Mouse (Mus musculus): ENCODE measurements around the gene Zfp467. TPM values are rescaled to one million over a fixed set of nuclear protein-coding genes. Genes with fewer than 3 reads are reported as not detected.

The Zfp467 gene
- total RNA-seq (2014; rRNA removed) (28.0 and 43.0 TPM in 2 replicates), polyA plus RNA-seq (2015; fragmentation: Nextera tagmentation; extraction: Ambion mirVana) (41.7 and 44.6 TPM in 2 replicates)

GRCm38 (mm10) chr6:48445181-48446101 lies at the start of gene Zfp467:
TSS of gene Zfp467 (minus strand) at chr6:48445825.
- Histone ChIP-seq H3K36me3 (ENCODE audit: insufficient read depth, low read length) (peaks cover 15% of the 10 kb centered on the region), H3K27me3 (ENCODE audit: insufficient read depth, low read length) (no peaks in the 10 kb centered on the region), H3K27ac (ENCODE audit: low read depth, low read length) (peak within 1 kb of the TSS; percentile 79), H3K9ac (replicated peaks; ENCODE audit: low read length, poor library complexity, severe bottlenecking) (peak within 1 kb of the TSS; percentile 89), H3K9me3 (ENCODE audit: low read length) (no peaks in the 10 kb centered on the region), H3K4me2 (ENCODE audit: low read depth, low read length, poor library complexity, severe bottlenecking) (peak within 1 kb of the TSS; percentile 88), H3K4me3 (ENCODE audit: low read depth, low read length) (peak within 1 kb of the TSS; percentile 78), H3K4me1 (ENCODE audit: insufficient read depth, low read length) (peaks cover 5% of the 10 kb centered on the region; the same call in 1 of the 2 replicates)
- under 1% methylated on average over 59 of the region's 65 CpGs for WGBS
- DNase-seq (ENCODE audit: low spot score) (peak; percentile 54), ATAC-seq (ENCODE audit: low FRiP score) (peak; percentile 48)
- peak; percentile 16 for TF ChIP-seq CTCF (IDR thresholded peaks at IDR 0.05)

GRCm38 (mm10) chr6:48493136-48493730 lies 47.6 kb upstream of the Zfp467 start:
- 16% methylated on average over 8 of the region's 8 CpGs for WGBS
- no peak for ATAC-seq (ENCODE audit: low FRiP score)
- no peak for DNase-seq (ENCODE audit: low spot score)
- Histone ChIP-seq H3K9ac (replicated peaks; ENCODE audit: low read length, poor library complexity, severe bottlenecking) (no peak overlapping the region), H3K9me3 (ENCODE audit: low read length) (no peaks in the 10 kb centered on the region), H3K4me1 (ENCODE audit: insufficient read depth, low read length) (no peaks in the 10 kb centered on the region), H3K36me3 (ENCODE audit: insufficient read depth, low read length) (no peaks in the 10 kb centered on the region), H3K4me3 (ENCODE audit: low read depth, low read length) (no peak overlapping the region), H3K27me3 (ENCODE audit: insufficient read depth, low read length) (no peaks in the 10 kb centered on the region), H3K27ac (ENCODE audit: low read depth, low read length) (no peak overlapping the region), H3K4me2 (ENCODE audit: low read depth, low read length, poor library complexity, severe bottlenecking) (no peak overlapping the region)
- TF ChIP-seq CTCF (IDR thresholded peaks at IDR 0.05) = no peak

GRCm38 (mm10) chr6:48491361-48491760 lies 45.7 kb upstream of the Zfp467 start:
- Histone ChIP-seq H3K27me3 (ENCODE audit: insufficient read depth, low read length) (no peaks in the 10 kb centered on the region), H3K36me3 (ENCODE audit: insufficient read depth, low read length) (no peaks in the 10 kb centered on the region), H3K9me3 (ENCODE audit: low read length) (no peaks in the 10 kb centered on the region), H3K4me1 (ENCODE audit: insufficient read depth, low read length) (no peaks in the 10 kb centered on the region), H3K4me3 (ENCODE audit: low read depth, low read length) (no peak overlapping the region), H3K4me2 (ENCODE audit: low read depth, low read length, poor library complexity, severe bottlenecking) (no peak overlapping the region), H3K27ac (ENCODE audit: low read depth, low read length) (no peak overlapping the region), H3K9ac (replicated peaks; ENCODE audit: low read length, poor library complexity, severe bottlenecking) (no peak overlapping the region)
- 69% methylated on average over 9 of the region's 9 CpGs for WGBS
- ATAC-seq (ENCODE audit: low FRiP score) (no peak), DNase-seq (ENCODE audit: low spot score) (no peak)
- TF ChIP-seq CTCF (IDR thresholded peaks at IDR 0.05) = no peak

GRCm38 (mm10) chr6:48489741-48490140 lies 44.1 kb upstream of the Zfp467 start:
- Histone ChIP-seq H3K9ac (replicated peaks; ENCODE audit: low read length, poor library complexity, severe bottlenecking) (no peak overlapping the region), H3K36me3 (ENCODE audit: insufficient read depth, low read length) (no peaks in the 10 kb centered on the region), H3K27me3 (ENCODE audit: insufficient read depth, low read length) (no peaks in the 10 kb centered on the region), H3K9me3 (ENCODE audit: low read length) (no peaks in the 10 kb centered on the region), H3K27ac (ENCODE audit: low read depth, low read length) (no peak overlapping the region), H3K4me1 (ENCODE audit: insufficient read depth, low read length) (no peaks in the 10 kb centered on the region), H3K4me2 (ENCODE audit: low read depth, low read length, poor library complexity, severe bottlenecking) (no peak overlapping the region), H3K4me3 (ENCODE audit: low read depth, low read length) (no peak overlapping the region)
- DNase-seq (ENCODE audit: low spot score) (peak; percentile 8), ATAC-seq (ENCODE audit: low FRiP score) (no peak)
- WGBS = 87% methylated on average over 3 of the region's 3 CpGs
- no peak for TF ChIP-seq CTCF (IDR thresholded peaks at IDR 0.05)

GRCm38 (mm10) chr6:48487747-48488725 lies 42.4 kb upstream of the Zfp467 start:
- 25% methylated on average over 12 of the region's 25 CpGs for WGBS
- Histone ChIP-seq H3K4me3 (ENCODE audit: low read depth, low read length) (no peak overlapping the region), H3K4me2 (ENCODE audit: low read depth, low read length, poor library complexity, severe bottlenecking) (peak overlapping the region; percentile 33), H3K9ac (replicated peaks; ENCODE audit: low read length, poor library complexity, severe bottlenecking) (no peak overlapping the region), H3K4me1 (ENCODE audit: insufficient read depth, low read length) (no peaks in the 10 kb centered on the region), H3K9me3 (ENCODE audit: low read length) (no peaks in the 10 kb centered on the region), H3K36me3 (ENCODE audit: insufficient read depth, low read length) (no peaks in the 10 kb centered on the region), H3K27me3 (ENCODE audit: insufficient read depth, low read length) (no peaks in the 10 kb centered on the region), H3K27ac (ENCODE audit: low read depth, low read length) (no peak overlapping the region)
- ATAC-seq (ENCODE audit: low FRiP score) = peak; percentile 12; the same call in 1 of the 2 replicates
- no peak for DNase-seq (ENCODE audit: low spot score)
- TF ChIP-seq CTCF (IDR thresholded peaks at IDR 0.05) = no peak
